Mouse (Mus musculus): ENCODE data around the gene Slc16a14. TPM values are rescaled to one million over a fixed set of nuclear protein-coding genes. Genes with fewer than 3 reads are reported as not detected.

The Slc16a14 gene
- total RNA-seq, 2 experiments from 2014 or later, result 0.20 TPM; not detected in 1

DNA sequence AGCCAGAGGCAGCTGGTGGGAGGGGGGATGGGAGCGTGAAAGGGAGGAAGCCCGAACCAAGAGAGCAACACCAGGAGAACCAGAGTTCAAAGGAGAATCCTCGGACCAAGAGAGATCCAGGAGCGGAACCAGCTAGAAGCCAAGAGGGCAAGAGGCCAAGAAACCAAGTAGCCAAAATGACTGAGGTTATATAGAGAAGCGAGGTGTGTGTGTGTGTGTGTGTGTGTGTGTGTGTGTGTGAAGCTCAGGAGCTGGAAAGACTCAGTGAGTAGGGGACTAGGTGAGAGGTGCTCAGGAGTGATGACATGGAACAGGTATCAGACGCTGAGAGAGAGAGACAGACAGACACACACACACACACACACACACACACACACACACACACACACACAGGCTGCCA, 63.8 kb downstream of the Slc16a14 start:
- Histone ChIP-seq H3K27ac (no peak overlapping the region), H3K4me3 (no peak overlapping the region)
- no peak for DNase-seq
- intact Hi-C loops (cut with DNase I), result no loop called here
- TF ChIP-seq CTCF (IDR thresholded peaks at IDR 0.05), result no peak

DNA sequence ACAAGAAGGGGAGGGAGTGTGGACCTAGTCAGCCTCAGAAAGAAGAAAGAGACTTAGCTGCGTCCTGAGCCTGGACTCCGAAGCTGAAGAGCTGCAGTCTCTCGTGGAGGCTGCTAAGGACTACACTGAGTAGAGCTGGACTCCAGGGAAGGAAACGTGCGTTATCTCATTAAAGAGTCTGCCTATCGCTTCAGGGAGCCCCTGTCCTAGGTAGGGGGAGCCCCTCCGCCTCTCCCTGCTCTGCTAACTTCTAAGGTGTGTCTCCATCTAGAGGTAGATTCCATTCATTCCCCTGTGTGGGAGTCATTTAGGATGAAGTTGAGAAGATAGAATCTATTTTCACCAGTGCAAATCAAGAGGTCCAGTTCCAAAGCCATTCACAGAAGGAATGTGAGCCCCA, 65.4 kb downstream of the Slc16a14 start:
- no peak for TF ChIP-seq CTCF (IDR thresholded peaks at IDR 0.05)
- intact Hi-C loops (cut with DNase I), result no loop called here
- Histone ChIP-seq H3K4me3 (no peak overlapping the region), H3K27ac (no peak overlapping the region)
- no peak for DNase-seq

DNA sequence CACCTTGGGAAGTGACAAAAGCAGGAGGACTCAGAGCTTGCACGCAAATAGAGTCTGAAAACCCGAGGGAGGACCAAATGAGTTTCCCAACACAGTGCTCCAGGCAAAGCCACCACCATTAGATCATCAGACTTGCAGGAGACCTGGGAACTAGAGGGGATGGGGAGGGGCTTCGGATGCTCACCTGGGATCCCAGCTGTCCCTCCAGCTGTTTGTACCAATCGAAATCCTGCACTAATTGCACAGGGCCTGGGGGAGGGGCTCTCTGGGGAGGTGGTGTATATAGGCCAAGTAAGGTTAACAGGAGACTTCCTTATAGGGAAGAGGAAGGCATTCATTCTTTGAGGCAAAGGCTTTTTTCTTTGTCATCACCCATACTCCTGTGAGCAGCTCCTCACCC, 66.1 kb downstream of the Slc16a14 start:
- no peak overlapping the region for H3K27ac ChIP-seq
- intact Hi-C loops (cut with DNase I), result no loop called here
- no peak for DNase-seq
- TF ChIP-seq CTCF (IDR thresholded peaks at IDR 0.05), result no peak
- H3K4me3 ChIP-seq, result no peak overlapping the region

DNA sequence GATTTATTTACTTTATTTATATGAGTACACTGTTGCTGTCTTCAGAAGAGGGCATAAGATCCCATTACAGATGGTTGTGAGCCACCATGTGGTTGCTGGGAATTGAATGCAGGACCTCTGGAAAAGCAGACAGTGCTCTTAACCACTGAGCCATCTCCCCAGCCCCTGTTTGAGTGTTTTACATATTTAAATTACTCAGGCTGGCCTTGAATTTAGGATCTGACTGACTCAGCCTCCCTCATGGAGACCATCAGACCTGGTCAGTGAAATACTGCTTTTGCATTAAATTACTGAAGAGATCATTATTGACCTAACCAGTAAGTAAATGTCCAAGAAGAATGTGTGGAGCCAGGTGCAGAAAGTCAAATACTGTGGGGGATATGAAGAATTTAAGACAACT, 66.6 kb downstream of the Slc16a14 start:
- no peak for TF ChIP-seq CTCF (IDR thresholded peaks at IDR 0.05)
- intact Hi-C loops (cut with DNase I), result no loop called here
- no peak overlapping the region for H3K4me3 ChIP-seq
- H3K27ac ChIP-seq, result no peak overlapping the region
- DNase-seq, result no peak

DNA sequence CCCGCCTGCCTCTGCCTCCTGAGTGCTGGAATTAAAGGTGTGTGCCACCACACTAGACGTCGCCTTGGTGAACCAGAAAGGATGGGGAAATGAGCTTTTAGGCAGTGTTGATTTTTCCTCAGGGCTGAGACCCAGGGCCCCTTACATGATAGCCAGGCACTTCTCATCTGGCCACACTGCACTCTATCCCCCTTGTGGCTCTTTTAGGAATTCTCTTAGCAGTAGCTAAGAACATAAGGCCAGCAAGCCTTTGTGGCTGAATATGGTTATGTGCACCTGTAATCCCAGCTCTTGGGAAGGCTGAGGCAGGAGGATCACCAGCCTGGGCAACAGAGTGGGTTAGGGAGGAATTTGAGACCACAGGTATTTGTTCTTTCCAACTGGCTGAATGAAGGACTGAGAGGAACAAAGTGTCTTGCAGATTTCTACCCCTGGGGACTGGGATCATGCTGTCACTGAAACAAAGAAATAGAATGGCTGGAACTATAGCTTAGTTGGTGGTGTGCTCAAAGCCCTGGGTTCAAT, 68.2 kb downstream of the Slc16a14 start:
- DNase-seq, result no peak
- intact Hi-C loops (cut with DNase I), result no loop called here
- no peak for TF ChIP-seq CTCF (IDR thresholded peaks at IDR 0.05)
- no peak overlapping the region for H3K27ac ChIP-seq
- no peak overlapping the region for H3K4me3 ChIP-seq

DNA sequence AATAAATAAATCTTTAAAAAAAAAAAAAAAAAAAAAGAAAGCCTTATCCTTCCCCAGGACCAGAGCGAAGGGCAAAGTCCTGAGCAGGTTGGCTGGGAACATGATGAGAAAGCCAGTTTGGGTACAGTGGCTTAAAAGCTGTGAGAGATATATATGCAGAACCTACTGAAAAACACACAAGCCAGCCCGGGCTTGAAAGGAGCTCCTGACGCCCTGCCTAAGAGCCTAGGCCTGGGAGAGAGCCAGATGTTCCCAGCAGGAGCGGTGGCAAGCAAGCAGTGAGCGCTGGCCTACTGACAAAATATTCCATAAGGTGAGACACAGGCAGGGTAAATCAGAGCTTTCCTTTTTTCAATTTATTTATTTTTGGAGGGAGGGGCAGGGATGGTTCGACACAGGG, 68.7 kb downstream of the Slc16a14 start:
- DNase-seq, result no peak
- no peak for TF ChIP-seq CTCF (IDR thresholded peaks at IDR 0.05)
- no peak overlapping the region for H3K4me3 ChIP-seq
- intact Hi-C loops (cut with DNase I), result no loop called here
- H3K27ac ChIP-seq, result no peak overlapping the region

DNA sequence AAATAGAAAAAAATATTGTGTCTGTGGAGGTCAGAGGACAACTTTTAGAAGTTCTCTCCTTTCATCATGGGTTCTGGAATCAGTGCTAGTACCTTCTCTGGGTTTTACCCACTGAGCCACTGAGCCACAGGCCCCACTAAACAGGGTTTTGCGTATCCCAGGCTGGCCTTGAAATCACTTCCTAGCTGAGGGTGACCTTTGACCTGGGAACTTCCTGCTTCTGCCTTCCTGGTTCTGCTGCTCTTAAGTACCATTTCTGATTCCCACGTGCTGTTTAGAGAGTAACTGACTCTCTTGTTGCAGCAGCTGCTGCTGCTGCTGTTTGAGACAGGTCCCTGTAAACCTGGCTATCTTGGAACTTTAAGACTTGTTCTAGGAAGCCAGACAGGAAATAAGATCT, 70.3 kb downstream of the Slc16a14 start:
- no peak for DNase-seq
- no peak overlapping the region for H3K4me3 ChIP-seq
- intact Hi-C loops (cut with DNase I), result no loop called here
- no peak for TF ChIP-seq CTCF (IDR thresholded peaks at IDR 0.05)
- no peak overlapping the region for H3K27ac ChIP-seq

DNA sequence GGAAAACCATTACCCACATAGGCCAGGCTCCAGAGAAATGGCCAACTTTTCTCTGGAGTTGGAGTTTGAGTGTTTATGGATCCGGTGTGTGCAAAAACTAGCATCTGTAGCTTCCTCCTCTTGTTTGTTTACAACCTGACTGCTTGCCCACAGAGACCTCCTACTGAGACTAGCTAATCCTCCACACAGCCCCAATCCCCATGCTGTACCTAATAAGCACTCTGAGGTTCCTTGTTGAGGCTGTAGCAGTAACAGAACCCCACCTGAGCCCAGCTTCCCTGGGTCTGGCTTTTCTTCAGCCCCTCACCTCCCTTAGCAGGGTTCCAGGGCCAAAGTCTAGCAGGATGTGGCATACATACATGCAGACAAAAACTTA, 73.7 kb downstream of the Slc16a14 start:
- no peak overlapping the region for H3K27ac ChIP-seq
- DNase-seq, result no peak
- TF ChIP-seq CTCF (IDR thresholded peaks at IDR 0.05), result no peak
- intact Hi-C loops (cut with DNase I), result no loop called here
- no peak overlapping the region for H3K4me3 ChIP-seq

DNA sequence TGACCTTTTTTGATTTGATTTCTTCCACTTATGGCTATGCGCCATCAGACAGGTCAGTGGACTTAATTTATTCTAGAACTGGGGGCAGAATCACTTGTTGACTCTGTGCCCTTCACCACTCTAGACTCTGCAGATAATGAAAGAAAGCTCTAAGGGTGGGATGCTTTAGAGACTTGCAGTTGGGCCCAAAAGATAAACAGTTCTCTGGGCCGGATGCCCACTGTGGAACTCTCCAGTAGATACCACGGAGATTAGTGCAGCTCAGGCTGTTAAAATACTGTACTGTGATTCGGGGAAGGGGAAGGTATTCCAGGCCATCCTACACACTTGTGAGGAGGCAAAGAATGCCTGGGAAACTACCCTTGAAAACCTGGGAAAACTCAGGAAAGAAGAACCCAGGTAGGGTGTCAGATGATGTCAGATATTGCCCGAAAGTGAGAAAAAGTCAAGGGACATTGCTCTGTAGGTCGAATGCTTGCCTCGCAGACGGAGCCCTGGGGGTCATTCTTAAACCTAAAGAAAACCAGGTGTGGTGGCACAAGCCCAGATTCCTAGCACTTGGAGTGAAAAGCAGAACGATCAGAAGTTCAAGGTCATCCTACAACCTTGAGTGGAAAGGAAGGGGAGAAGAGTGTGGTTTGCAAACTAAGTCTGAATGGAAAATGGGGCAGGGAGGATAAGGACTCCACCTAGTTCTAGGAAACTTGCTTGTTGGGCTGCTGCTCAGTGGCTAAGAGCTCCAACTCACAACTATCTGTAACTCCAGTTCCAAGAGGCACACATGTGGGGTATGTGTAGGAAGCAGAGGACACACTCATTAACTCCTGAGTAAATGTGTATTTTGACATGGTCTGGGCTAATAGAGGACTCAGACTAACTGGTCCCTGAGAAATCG, 74.3 kb downstream of the Slc16a14 start:
- DNase-seq, result no peak
- H3K4me3 ChIP-seq, result no peak overlapping the region
- no peak for TF ChIP-seq CTCF (IDR thresholded peaks at IDR 0.05)
- H3K27ac ChIP-seq, result no peak overlapping the region
- intact Hi-C loops (cut with DNase I), result no loop called here

DNA sequence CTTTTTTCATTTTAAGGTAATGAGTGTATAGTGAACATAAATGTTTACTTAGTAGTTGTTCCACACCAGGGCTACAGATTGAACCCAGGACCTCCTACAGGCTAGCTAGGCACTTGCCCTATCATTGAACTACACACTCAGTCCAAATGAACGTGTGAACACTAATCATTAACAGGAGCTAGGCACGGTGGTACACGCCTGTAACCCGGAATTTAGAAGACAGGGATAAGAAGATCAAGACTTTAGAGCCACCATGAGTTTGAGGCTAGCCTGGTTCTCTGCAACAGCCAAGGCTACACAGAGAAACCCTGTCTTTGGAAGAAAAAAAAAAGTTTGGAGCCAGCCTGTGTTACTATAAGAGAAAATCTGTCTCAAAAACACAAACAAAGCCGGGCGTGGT, 75.3 kb downstream of the Slc16a14 start:
- no peak for TF ChIP-seq CTCF (IDR thresholded peaks at IDR 0.05)
- intact Hi-C loops (cut with DNase I), result no loop called here
- Histone ChIP-seq H3K27ac (no peak overlapping the region), H3K4me3 (no peak overlapping the region)
- DNase-seq, result no peak

Other genes with a start within 250 kb of the Slc16a14 start
- gene Dner, start 238.9 kb downstream of the Slc16a14 start, total RNA-seq (2021), result not detected
- 1 to 10 TPM; 1.9 to 4.1 TPM for gene Fbxo36, start 95.3 kb downstream of the Slc16a14 start, total RNA-seq (2021)
- gene Trip12, start 94.6 kb downstream of the Slc16a14 start, total RNA-seq (2021), result 100 to 1,000 TPM; 194 to 206 TPM
- gene Gm10553, start 165.0 kb upstream of the Slc16a14 start, total RNA-seq (2021), result not detected
- not detected for gene A530032D15Rik, start 174.7 kb upstream of the Slc16a14 start, total RNA-seq (2021)

Measured in gastrocnemius, adult 2 months (tissue).